Mouse (Mus musculus) heart, embryonic 14.5 days (tissue): ENCODE data around the gene Slc35e3. TPM values are rescaled to one million over a fixed set of nuclear protein-coding genes. Genes with fewer than 3 reads are reported as not detected.
"Not testable (repeated sequence)": the region's sequence is repeated elsewhere in the genome, so short reads cannot be mapped to it uniquely, and the experiment has no call there.

ENCODE experiments used
- ATAC-seq: fragments of 200-750 bp; cut with Nextera tagmentation; 2 replicates; pipeline ENCODE4 v1.8.0; 2017; ENCODE audit warnings: low read depth, moderate TSS enrichment; ENCODE audit not compliant: insufficient number of reproducible peaks, insufficient read depth, low FRiP score
- H3K27ac ChIP-seq, 2 experiments: fragments of 200-500 bp in 1 of 2; fragments of 300-500 bp in 1 of 2; sonication (generic) in 1 of 2; replicated peaks in 1 of 2; 2 replicates each; pipeline ENCODE4 v1.5.1; 2012 to 2014; ENCODE audit warnings: low read depth in 2 of 2, low read length in 2 of 2, control low read depth in 1 of 2, mild to moderate bottlenecking in 1 of 2, mixed read lengths in 1 of 2; ENCODE audit not compliant: control insufficient read depth in 1 of 2, insufficient read depth in 1 of 2
- H3K27me3 ChIP-seq: fragments of 300-500 bp; sonication (generic); 2 replicates; pipeline ENCODE4 v1.6.1; 2014; ENCODE audit warnings: mild to moderate bottlenecking, low read length, control low read depth; ENCODE audit not compliant: control insufficient read depth, insufficient read depth
- H3K36me3 ChIP-seq: fragments of 300-500 bp; sonication (generic); 2 replicates; pipeline ENCODE4 v1.6.1; 2014; ENCODE audit warnings: mild to moderate bottlenecking, control low read depth, low read length, mixed read lengths; ENCODE audit not compliant: control insufficient read depth, insufficient read depth
- H3K4me1 ChIP-seq, 2 experiments: fragments of 200-500 bp in 1 of 2; fragments of 300-500 bp in 1 of 2; sonication (generic) in 1 of 2; 2 replicates each; pipeline ENCODE4 v1.6.1; 2012 to 2014; ENCODE audit warnings: low read length in 2 of 2, control low read depth in 1 of 2, mixed read lengths in 1 of 2; ENCODE audit not compliant: control insufficient read depth in 2 of 2, insufficient read depth in 2 of 2
- H3K4me2 ChIP-seq: fragments of 300-500 bp; sonication (generic); 2 replicates; pipeline ENCODE4 v1.6.1; 2014; ENCODE audit warnings: mild to moderate bottlenecking, low read length
- H3K4me3 ChIP-seq, 2 experiments: fragments of 200-500 bp in 1 of 2; fragments of 300-500 bp in 1 of 2; sonication (generic) in 1 of 2; 2 replicates each; pipeline ENCODE4 v1.5.1; 2012 to 2014; ENCODE audit warnings: low read length in 2 of 2, mild to moderate bottlenecking in 2 of 2, control low read depth in 1 of 2, low read depth in 1 of 2, moderate library complexity in 1 of 2; ENCODE audit not compliant: control insufficient read depth in 1 of 2, insufficient read depth in 1 of 2
- H3K9ac ChIP-seq: fragments of 300-500 bp; sonication (generic); 2 replicates; pipeline ENCODE4 v1.6.1; 2014; ENCODE audit warnings: mild to moderate bottlenecking, low read length
- H3K9me3 ChIP-seq: fragments of 300-500 bp; sonication (generic); 2 replicates; pipeline ENCODE4 v1.6.1; 2016; ENCODE audit warnings: low read length, control low read depth; ENCODE audit not compliant: control insufficient read depth
- WGBS: fragments of 180-500 bp; shearing (Covaris S2); extraction: QIAGEN DNeasy Blood & Tissue Kit; methylation state at CpG from one replicate; pipeline ENCODE4 v1.1.7; 2014; 5-methylcytosine and 5-hydroxymethylcytosine counted together
- polyA plus RNA-seq: library from polyadenylated mRNA; unstranded; fragments of >200 nt; fragmentation: Nextera tagmentation; extraction: Ambion mirVana; gene quantifications from 2 replicates; pipeline ENCODE4 v1.2.1, GENCODE M21; 2014

Slc35e3 gene
- polyA plus RNA-seq, 1 experiment from 2014 or later: 7.7 TPM

DNA sequence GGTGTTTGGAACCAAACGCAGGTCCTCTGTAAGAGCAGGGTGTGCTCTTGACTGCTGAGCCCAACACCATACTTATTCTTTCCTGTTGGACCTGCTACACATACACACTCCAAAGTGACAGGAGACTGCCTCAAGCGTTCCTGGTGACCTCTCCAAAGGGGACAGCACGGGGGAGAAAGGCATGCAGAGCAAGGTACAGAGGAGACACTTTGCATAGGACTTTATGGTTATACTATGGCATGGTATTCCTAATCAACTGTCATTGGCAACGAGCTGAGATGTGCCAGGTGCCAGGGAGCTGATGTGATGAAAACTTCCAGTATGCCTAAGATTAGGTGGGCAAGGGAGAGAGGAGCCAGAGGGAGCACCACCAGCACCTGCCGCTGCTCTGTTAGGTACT, 9.6 kb downstream of the Slc35e3 start:
- ATAC-seq: no peak
- no peaks in the 10 kb centered on the region for H3K9me3 ChIP-seq
- H3K4me1 ChIP-seq: no peaks in the 10 kb centered on the region; a peak in 2 of 4 replicates
- WGBS: 79% methylated on average over 5 of the region's 5 CpGs
- no peak overlapping the region for H3K4me2 ChIP-seq
- H3K36me3 ChIP-seq: peaks cover 32% of the 10 kb centered on the region
- H3K9ac ChIP-seq: no peak overlapping the region
- no peak overlapping the region for H3K4me3 ChIP-seq
- H3K27me3 ChIP-seq: no peaks in the 10 kb centered on the region
- no peak overlapping the region for H3K27ac ChIP-seq

DNA sequence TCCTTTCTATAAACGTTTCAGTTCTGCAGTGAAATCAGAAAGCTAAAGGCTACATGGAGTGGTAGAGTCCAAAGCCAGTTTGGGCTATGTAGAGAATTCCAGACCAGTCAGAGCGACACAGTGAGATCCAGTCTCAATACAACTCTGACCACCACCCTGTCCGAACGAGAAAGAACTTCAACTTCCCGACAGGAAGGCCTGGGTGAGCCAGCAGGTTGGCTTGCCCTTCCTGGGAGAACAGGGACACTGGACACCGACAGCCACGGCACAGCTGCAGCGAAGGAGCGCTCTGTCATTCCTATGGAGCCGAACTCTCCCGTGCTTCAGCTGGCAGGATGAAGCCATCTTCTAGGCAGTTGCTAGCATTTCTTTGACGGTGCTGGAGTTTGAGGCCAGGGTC, 10.8 kb downstream of the Slc35e3 start:
- not testable (repeated sequence) for ATAC-seq, H3K27ac ChIP-seq, H3K9me3 ChIP-seq, H3K4me3 ChIP-seq, H3K27me3 ChIP-seq, H3K4me2 ChIP-seq, H3K4me1 ChIP-seq, H3K9ac ChIP-seq
- 71% methylated on average over 11 of the region's 12 CpGs for WGBS
- H3K36me3 ChIP-seq: peaks cover 32% of the 10 kb centered on the region

DNA sequence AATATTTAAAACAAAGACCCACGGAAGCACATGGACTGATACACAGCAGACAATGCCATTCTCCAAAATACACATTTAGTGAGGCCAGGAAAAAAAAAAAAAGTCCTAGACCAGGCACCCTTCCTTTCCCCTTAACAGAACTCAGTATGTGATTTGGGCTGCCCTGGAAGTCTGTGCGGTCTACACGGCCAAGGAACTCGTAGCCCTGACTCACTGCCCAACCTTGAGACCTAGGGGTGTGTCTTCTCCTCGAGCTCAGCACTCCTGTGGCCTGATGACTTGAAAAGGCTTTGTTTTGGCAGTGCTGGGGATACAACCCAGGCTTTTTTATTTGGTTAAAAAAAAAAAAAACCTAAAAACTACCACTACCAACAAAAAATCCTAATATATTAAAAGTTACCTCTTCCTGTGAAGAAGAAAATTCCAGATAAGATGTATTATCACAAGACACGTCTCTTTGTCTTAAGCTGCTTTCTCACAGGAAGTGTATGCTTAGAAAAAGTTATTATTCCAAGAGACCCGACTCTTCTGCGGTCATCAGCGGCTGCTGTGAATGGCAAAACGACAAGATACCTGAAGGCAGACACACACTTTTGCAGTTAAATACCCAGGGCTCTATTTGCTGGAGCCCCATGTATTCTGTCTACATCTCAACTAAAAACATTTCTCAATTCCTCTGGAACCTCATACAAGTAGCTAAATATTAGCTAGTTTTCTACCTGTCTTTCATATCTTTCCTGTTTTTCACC, 11.9 kb downstream of the Slc35e3 start:
- 67% methylated on average over 9 of the region's 10 CpGs for WGBS
- H3K27me3 ChIP-seq, H3K4me3 ChIP-seq, H3K4me1 ChIP-seq, ATAC-seq, H3K9ac ChIP-seq, H3K9me3 ChIP-seq, H3K27ac ChIP-seq, H3K4me2 ChIP-seq: not testable (repeated sequence)
- H3K36me3 ChIP-seq: peaks cover 22% of the 10 kb centered on the region

DNA sequence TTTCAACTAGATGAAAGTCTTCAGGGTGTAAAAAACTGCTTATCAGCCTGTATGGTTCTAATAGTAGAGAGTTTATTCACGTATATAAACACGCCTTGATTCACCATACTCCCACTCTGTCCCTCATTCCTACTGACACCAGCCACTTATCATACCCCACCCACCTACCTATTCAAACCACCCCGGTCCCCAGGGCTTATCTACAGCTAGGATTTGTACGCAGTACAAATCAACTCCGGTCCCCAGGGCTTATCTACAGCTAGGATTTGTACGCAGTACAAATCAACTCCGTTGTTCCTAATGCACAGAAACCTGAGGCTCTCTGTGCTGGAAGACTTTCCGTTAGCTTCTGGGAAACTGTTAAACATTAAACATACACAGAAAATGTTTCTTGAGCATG, 12.5 kb downstream of the Slc35e3 start:
- H3K36me3 ChIP-seq: peaks cover 16% of the 10 kb centered on the region; the same call in 1 of the 2 replicates
- H3K27me3 ChIP-seq, ATAC-seq: not testable (repeated sequence)

DNA sequence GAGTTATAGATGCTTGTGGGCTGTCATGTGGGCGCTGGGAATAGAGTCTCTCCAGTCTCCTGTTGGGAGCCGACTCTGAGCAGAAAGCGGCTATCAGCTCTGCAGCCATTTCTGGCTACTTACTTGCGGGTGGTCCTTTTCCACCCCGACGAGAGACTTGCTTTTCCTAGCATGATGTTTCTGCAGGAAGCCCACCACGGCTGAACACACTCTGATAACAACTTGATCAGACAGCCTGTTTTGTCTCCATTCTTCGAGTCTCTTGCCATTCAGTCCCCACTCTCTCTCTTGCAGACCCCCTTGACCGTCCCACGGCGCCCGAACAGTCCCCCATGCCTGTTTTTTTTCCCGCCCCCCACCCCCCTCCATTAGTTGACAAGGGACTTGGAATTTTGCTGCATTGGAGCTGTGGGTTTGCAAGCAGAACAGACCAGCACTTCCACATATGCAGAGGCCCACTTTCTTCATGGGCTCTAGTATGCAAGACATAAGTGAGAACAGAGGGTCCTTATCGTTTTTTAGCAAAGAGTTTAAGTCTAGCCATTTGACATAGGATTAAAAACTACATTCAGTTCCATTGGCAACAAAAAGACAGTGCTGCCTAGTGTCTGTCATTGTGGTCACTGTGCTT, 13.1 kb downstream of the Slc35e3 start:
- Histone ChIP-seq H3K9ac (no peak overlapping the region), H3K4me3 (no peak overlapping the region), H3K9me3 (no peaks in the 10 kb centered on the region), H3K36me3 (peaks cover 11% of the 10 kb centered on the region; the same call in 1 of the 2 replicates), H3K27ac (no peak overlapping the region), H3K4me1 (peaks cover 0 to 2% of the 10 kb centered on the region in 2 experiments; a peak in 2 of 4 replicates), H3K27me3 (no peaks in the 10 kb centered on the region), H3K4me2 (no peak overlapping the region)
- WGBS: 48% methylated on average over 14 of the region's 14 CpGs
- ATAC-seq: no peak

More for the DNA sequence above, 12.5 kb downstream of the Slc35e3 start:
- H3K9me3 ChIP-seq, H3K9ac ChIP-seq, H3K4me1 ChIP-seq, H3K4me2 ChIP-seq, H3K4me3 ChIP-seq, H3K27ac ChIP-seq: not testable (repeated sequence)
- 15% methylated on average over 8 of the region's 8 CpGs for WGBS

DNA sequence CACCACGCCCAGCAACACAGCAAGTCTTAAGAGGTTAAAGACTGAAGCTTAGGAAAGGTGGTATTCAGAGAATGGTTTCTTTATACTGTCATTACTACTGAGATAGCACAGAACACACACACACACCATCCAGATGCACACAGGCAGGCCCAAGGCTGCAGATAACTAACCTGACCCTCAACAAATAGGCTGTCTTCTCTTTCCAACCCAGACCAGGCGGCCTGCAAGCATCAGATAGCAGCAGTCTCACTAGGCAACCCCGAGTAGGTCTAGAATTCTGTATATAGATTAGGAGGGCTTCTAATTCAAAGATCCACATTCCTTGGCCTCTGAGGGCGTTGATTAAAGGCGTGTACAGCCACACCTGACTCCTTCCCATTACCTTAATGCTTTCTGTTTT, 14.0 kb downstream of the Slc35e3 start:
- no peak for ATAC-seq
- H3K27me3 ChIP-seq: no peaks in the 10 kb centered on the region
- H3K4me3 ChIP-seq: no peak overlapping the region
- H3K9ac ChIP-seq: no peak overlapping the region
- WGBS: 70% methylated on average over 5 of the region's 5 CpGs
- H3K36me3 ChIP-seq: peaks cover 8% of the 10 kb centered on the region; the same call in 1 of the 2 replicates
- no peaks in the 10 kb centered on the region for H3K9me3 ChIP-seq
- peaks cover 0 to 2% of the 10 kb centered on the region in 2 experiments; a peak in 2 of 4 replicates for H3K4me1 ChIP-seq
- no peak overlapping the region for H3K4me2 ChIP-seq
- no peak overlapping the region for H3K27ac ChIP-seq

DNA sequence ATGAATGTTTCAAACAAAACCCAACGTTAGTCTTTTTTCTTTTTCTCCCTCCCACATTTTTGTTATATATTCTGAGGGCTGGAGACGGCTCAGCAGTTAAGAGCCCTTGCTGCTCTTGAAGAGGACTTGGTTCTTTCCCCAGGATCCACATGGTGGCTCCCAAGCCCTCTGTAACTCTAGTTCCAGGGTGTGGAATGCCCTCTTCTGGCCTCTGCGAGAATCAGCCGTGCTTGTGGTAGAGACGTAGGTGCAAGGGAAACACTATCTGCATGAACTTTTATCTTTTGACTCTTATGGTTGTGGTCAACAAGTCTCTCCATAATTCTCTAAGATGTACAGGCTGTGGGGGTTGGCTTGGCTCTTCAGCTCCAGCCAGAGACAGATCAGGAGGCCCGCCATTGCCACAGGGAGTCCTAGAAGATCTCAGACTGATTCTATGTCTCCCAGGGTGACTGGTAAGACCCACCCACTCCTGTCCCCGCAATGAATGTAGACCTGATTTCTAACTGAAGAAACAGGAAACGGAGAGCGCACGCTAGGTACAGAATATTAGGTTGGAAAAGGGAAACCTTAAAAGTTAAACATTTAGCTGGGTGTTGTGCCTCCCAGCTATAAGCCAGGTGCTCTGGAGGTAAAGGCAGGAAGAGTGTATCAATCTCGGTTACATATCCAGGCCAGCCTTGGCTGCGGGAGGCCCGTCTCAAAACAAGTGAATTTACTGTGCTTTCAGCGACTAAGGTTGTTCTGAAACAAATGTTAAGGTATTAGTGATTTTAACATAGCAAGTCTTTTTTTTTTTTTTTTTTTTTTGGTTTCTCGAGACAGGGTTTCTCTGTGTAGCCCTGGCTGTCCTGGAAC, 14.7 kb downstream of the Slc35e3 start:
- Histone ChIP-seq H3K4me3 (no peak overlapping the region), H3K36me3 (0 out of 2 replicates have a peak, but pooled peaks cover under 1% of the 10 kb centered on the region), H3K9me3 (no peaks in the 10 kb centered on the region), H3K27me3 (no peaks in the 10 kb centered on the region), H3K4me1 (peaks cover 0 to 2% of the 10 kb centered on the region in 2 experiments; a peak in 2 of 4 replicates), H3K27ac (no peak overlapping the region), H3K9ac (no peak overlapping the region), H3K4me2 (peak overlapping the region; percentile 6; the same call in 1 of the 2 replicates)
- no peak; the same call in 1 of the 2 replicates for ATAC-seq
- 51% methylated on average over 14 of the region's 15 CpGs for WGBS
